Mouse (Mus musculus): ENCODE data around the gene Apoa2. TPM values are rescaled to one million over a fixed set of nuclear protein-coding genes. Genes with fewer than 3 reads are reported as not detected.

The Apoa2 gene
- polyA plus RNA-seq, 1 experiment from 2014 or later: 4.2 TPM

DNA sequence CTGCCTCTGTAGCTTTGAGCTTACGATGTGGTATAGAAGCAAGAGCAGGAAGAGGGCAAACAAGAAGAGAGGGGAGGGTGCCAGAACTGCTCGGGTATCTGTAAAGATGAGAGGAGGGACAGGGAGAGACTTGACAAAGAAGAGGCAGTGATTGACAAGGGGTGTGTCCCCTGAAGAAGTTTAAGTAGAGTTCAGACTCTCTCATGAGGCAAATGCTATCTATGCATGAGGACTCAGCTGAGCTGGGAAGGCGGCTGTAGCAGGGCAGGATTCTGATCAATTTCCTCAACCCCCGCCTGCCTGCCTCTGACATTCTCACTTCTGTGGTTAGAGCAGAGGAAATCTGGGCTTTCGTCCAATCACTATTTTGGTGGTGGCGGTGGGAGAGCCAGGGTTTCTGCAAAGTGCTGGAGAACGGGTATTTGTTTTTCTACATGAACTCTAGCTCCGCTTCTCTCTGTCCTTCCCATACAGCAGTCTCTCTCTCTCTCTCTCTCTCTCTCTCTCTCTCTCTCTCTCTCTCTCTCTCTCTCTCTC lies 37.8 kb downstream of the Apoa2 start:
- Histone ChIP-seq H3K4me3 (peak overlapping the region; percentile 43), H3K9me3 (no peaks in the 10 kb centered on the region), H3K27ac (peak overlapping the region; percentile 76), H3K27me3 (ENCODE audit: poor library complexity, severe bottlenecking) (0 out of 2 replicates have a peak, but pooled peaks cover 3% of the 10 kb centered on the region), H3K36me3 (replicated peaks) (peaks cover 14% of the 10 kb centered on the region), H3K4me1 (peaks cover 19% of the 10 kb centered on the region)
- WGBS: 12% methylated on average over 8 of the region's 8 CpGs
- DNase-seq (ENCODE audit: extremely low spot score, low spot score): no peak

DNA sequence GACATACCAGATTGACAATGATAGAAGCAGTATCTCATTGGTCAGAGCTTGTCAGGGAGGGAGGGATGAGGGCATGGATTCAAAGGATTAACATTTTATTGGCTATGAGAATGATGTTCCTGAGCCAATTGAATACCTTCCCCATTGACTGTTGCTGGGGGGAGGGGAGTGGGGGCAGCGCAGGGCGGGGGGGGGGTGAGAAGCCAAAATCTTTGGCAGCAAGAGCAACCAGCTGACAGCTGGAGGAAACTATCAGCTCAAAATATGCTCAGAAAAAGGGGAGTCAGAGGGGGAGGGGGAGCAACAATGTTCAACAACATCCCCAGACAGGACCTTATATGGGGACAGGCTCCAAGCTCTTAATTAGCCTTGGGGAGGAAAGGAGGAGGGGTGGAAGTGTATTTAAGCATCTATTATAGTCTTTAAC lies 38.3 kb downstream of the Apoa2 start:
- H3K4me1 ChIP-seq: peaks cover 19% of the 10 kb centered on the region
- no peak for DNase-seq (ENCODE audit: extremely low spot score, low spot score)
- peak overlapping the region; percentile 43 for H3K4me3 ChIP-seq
- peak overlapping the region; percentile 76 for H3K27ac ChIP-seq
- H3K9me3 ChIP-seq: no peaks in the 10 kb centered on the region
- H3K36me3 ChIP-seq (replicated peaks): peaks cover 9% of the 10 kb centered on the region
- 8% methylated on average over 2 of the region's 2 CpGs for WGBS
- 0 out of 2 replicates have a peak, but pooled peaks cover 3% of the 10 kb centered on the region for H3K27me3 ChIP-seq (ENCODE audit: poor library complexity, severe bottlenecking)

DNA sequence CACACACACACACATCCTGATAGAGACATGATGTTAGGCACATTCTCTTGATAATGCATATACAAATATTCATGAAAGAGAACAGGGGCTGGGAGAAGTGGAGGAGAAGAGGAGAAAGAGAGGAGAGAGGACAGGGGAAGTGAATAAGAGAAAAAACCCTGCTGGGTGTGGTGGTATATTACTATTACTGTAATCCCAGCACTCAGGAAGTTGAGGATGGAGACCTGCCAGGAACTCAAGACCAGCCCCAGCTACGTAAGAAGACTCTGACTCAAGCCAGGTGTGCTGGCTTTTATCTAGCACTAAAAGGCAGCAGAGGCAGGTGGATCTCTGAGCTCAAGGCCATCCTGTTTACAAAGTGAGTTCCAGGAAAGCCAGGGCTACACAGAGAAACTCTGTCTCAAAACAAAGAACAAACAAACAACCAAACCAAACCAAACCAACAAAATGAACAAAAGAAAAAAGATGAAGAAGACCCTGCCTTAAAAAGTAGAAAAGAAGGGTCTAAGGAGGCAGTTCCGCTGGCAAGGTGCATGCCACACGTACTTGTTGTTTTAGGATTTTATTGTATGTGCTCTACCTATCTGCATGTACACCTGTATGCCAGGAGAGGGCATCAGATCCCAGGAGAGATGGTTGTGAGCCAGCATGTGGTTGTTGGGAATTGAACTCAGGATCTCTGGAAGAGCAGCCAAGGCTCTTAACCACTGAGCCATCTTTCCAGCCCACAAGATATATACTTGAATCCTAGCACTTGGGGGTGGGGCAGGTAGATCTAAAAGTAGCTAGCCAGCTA lies 39.0 kb downstream of the Apoa2 start:
- no peak for DNase-seq (ENCODE audit: extremely low spot score, low spot score)
- peaks cover 19% of the 10 kb centered on the region for H3K4me1 ChIP-seq
- H3K4me3 ChIP-seq: peak overlapping the region; percentile 43; the same call in 1 of the 2 replicates
- 0 out of 2 replicates have a peak, but pooled peaks cover 3% of the 10 kb centered on the region for H3K27me3 ChIP-seq (ENCODE audit: poor library complexity, severe bottlenecking)
- no peaks in the 10 kb centered on the region for H3K9me3 ChIP-seq
- H3K27ac ChIP-seq: peak overlapping the region; percentile 76
- peaks cover 5% of the 10 kb centered on the region for H3K36me3 ChIP-seq (replicated peaks)
- 83% methylated on average over 3 of the region's 3 CpGs for WGBS

DNA sequence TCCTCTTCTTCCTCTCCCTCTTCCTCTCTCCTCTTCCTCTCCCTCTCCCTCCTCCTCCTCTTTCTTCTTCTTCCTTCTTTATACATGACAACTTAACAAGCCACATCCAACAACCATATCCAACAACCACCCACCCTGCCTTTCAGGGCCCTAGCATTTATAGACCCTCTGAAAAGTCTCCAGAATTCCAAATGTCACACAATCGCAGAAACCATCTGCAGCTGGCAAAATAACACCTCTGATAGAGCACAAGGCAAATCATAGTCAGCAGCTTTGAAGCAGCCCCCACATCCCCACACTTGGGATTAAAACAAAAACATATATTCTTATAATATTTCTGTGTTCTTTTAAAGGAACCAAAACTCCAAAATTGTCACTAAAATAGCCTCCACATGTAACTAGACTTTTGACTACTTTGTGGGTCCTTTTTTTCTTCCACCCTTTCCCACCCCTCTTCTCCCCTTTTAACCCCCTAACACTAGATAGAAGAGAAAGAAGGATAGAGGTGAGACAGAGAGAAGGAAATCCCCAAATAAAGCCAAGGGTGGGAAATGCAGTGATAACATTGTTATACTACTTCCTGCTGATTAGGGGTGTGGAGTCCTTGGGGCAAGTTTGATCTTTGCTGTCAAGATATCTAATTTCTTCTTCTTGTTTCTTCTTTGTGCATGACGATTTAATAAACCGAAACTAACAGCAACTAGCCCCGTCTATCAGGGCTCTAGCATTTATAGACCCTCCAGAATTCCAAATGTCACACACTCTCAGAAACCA lies 41.3 kb downstream of the Apoa2 start:
- Histone ChIP-seq H3K9me3 (no peaks in the 10 kb centered on the region), H3K4me3 (no peak overlapping the region), H3K27ac (no peak overlapping the region), H3K36me3 (replicated peaks) (no peaks in the 10 kb centered on the region), H3K27me3 (ENCODE audit: poor library complexity, severe bottlenecking) (no peaks in the 10 kb centered on the region), H3K4me1 (peaks cover 32% of the 10 kb centered on the region)
- 77% methylated on average over 4 of the region's 4 CpGs for WGBS
- DNase-seq (ENCODE audit: extremely low spot score, low spot score): no peak

DNA sequence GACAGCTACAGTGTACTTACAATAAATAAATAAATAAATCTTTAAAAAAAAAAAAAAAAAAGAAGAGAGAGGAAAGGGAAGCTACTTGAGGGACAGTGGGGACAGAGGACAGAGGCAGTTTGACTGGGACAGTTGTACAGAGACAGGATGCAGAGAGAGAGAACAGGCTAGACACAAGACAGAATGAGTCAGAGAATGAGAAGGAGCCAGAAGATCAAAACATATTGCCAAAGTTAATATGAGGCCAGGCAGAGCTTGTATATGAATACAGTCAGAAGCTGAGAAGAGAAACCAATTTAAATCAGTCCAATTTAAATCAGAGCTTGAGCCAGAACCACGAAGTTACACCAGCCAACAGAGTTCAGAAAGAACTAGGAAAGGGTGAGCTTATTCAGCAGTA lies 43.5 kb downstream of the Apoa2 start:
- no peak for DNase-seq (ENCODE audit: extremely low spot score, low spot score)
- Histone ChIP-seq H3K36me3 (replicated peaks) (peaks cover 18% of the 10 kb centered on the region), H3K9me3 (no peaks in the 10 kb centered on the region), H3K4me1 (peaks cover 28% of the 10 kb centered on the region), H3K27ac (no peak overlapping the region), H3K4me3 (no peak overlapping the region), H3K27me3 (ENCODE audit: poor library complexity, severe bottlenecking) (no peaks in the 10 kb centered on the region)
- WGBS: 73% methylated on average over 1 of the region's 1 CpGs

DNA sequence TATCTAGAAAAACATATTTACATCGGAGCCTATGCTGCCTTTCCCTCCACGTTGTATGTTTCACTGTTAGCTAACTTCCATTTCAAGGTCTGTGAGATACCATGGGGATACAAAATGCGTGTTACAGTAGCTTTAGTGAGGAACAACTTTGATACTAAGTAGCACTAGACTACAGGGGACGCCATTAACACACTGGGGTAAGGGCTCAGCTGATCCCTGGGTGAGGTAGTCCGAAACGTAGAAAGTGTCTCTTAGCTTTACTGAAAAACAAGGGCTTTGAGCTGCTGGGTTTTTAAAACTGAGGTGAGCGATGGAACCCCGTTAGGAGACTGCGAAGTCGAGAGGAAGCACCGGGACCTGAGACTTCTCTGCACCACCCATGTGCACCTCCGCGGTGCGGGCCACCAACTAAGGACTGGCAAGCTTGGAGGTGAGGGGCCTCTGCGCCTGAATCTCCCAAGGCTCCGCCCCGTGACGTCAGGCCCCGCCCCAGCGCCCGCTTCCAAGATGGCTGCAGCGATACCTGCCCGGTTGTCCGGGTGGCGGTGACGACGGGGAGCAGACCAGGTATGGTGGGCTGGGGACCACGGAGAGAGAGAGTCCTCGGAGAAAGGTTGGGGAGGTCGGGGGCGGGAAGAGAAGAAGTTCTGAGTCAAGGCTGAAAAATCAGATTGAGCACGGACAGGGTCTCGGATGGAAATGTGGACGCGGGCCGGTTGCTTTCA lies 45.2 kb downstream of the Apoa2 start, which contains the start of gene B4galt3:
B4galt3 (plus strand) TSS at position 481 of the 725 bp plus-strand sequence.
- Histone ChIP-seq H3K4me3 (peak within 1 kb of the TSS; percentile 86), H3K36me3 (replicated peaks) (peaks cover 35% of the 10 kb centered on the region), H3K9me3 (no peaks in the 10 kb centered on the region), H3K27ac (peak within 1 kb of the TSS; percentile 87), H3K27me3 (ENCODE audit: poor library complexity, severe bottlenecking) (no peaks in the 10 kb centered on the region), H3K4me1 (peaks cover 23% of the 10 kb centered on the region)
- DNase-seq (ENCODE audit: extremely low spot score, low spot score): peak; percentile 96
- 3% methylated on average over 36 of the region's 36 CpGs for WGBS

DNA sequence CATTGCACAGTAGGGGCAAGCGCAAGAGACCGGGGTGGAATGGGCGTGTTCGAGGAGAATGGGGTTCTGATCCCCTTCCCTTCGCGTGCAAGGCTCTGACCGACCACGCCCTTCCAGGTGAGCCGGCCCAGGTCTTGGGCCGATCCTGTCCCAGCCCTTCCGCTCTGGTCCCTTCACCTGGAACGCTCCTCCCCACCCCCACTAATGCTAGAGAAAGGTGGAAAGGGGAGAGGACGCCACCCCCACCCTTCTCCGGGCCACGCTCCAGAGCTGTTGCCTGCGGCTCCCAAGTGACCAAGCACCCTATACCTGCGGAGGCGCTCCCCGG lies 45.7 kb downstream of the Apoa2 start:
- WGBS: under 1% methylated on average over 19 of the region's 19 CpGs
- Histone ChIP-seq H3K36me3 (replicated peaks) (peaks cover 40% of the 10 kb centered on the region), H3K4me3 (peak overlapping the region; percentile 86), H3K9me3 (no peaks in the 10 kb centered on the region), H3K27ac (peak overlapping the region; percentile 87), H3K27me3 (ENCODE audit: poor library complexity, severe bottlenecking) (no peaks in the 10 kb centered on the region), H3K4me1 (peaks cover 23% of the 10 kb centered on the region)
- no peak for DNase-seq (ENCODE audit: extremely low spot score, low spot score)

DNA sequence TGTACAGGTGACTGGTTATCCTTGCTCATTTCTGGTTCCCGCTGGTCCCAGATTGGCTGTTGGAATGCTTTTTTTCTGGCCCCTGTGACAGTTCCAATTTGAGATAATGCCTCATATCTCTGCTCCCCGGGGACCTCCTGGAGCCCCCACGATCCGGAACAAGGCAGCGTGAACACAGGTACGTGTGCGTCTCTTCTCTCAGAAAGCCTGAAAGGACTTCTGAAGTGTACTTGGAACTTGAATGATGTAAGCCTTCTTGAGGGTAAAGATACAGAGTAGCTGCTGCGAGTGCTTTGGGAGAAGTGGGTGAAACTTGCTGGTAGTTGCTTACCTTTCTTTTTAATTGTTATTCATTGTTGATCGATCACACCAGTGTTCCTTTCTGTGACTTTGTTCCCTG lies 46.3 kb downstream of the Apoa2 start:
- Histone ChIP-seq H3K4me3 (peak overlapping the region; percentile 86), H3K4me1 (peaks cover 23% of the 10 kb centered on the region), H3K9me3 (no peaks in the 10 kb centered on the region), H3K27ac (no peak overlapping the region), H3K36me3 (replicated peaks) (peaks cover 46% of the 10 kb centered on the region), H3K27me3 (ENCODE audit: poor library complexity, severe bottlenecking) (no peaks in the 10 kb centered on the region)
- no peak for DNase-seq (ENCODE audit: extremely low spot score, low spot score)
- WGBS: 60% methylated on average over 9 of the region's 9 CpGs

DNA sequence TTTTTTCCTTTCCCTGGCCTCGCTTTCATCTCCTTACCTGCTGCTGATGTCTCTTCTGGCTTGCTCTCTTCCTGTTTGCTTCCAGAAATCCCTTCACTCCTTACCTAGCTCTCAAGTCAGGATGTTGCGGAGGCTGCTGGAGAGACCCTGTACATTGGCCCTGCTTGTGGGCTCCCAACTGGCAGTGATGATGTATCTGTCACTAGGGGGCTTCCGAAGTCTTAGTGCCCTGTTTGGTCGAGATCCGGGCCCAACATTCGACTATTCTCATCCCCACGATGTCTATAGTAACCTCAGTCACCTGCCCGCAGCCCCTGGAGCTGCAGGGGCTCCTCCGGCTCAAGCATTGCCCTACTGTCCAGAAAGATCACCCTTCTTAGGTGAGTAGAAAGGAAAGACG lies 46.8 kb downstream of the Apoa2 start:
- Histone ChIP-seq H3K4me3 (peak overlapping the region; percentile 86; the same call in 1 of the 2 replicates), H3K36me3 (replicated peaks) (peaks cover 51% of the 10 kb centered on the region), H3K4me1 (peaks cover 23% of the 10 kb centered on the region), H3K27me3 (ENCODE audit: poor library complexity, severe bottlenecking) (no peaks in the 10 kb centered on the region), H3K9me3 (no peaks in the 10 kb centered on the region), H3K27ac (no peak overlapping the region)
- no peak for DNase-seq (ENCODE audit: extremely low spot score, low spot score)
- WGBS: 75% methylated on average over 10 of the region's 10 CpGs

DNA sequence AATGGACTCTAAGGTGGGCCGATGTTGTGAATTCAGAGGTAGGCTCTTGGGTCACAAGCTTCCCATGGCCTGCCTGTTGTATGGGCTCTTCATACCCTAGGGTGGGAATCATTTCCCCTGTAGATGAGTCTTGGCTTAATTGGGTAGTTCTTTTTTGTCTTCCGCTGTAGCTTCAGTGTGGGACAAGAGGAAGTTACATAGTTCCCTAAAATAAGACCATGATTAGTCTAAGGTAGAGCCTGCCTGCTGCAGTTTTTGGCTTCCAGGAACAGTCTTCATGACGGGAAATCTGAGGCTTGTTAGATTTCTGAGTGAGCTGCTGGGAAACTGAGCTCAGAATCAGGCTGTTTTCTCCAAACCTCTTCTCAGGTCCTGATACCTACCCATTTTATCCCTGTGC lies 47.2 kb downstream of the Apoa2 start:
- no peaks in the 10 kb centered on the region for H3K9me3 ChIP-seq
- peaks cover 55% of the 10 kb centered on the region for H3K36me3 ChIP-seq (replicated peaks)
- no peak overlapping the region for H3K27ac ChIP-seq
- no peak for DNase-seq (ENCODE audit: extremely low spot score, low spot score)
- peak overlapping the region; percentile 86; the same call in 1 of the 2 replicates for H3K4me3 ChIP-seq
- H3K4me1 ChIP-seq: peaks cover 23% of the 10 kb centered on the region
- H3K27me3 ChIP-seq (ENCODE audit: poor library complexity, severe bottlenecking): no peaks in the 10 kb centered on the region
- WGBS: 93% methylated on average over 3 of the region's 3 CpGs

DNA sequence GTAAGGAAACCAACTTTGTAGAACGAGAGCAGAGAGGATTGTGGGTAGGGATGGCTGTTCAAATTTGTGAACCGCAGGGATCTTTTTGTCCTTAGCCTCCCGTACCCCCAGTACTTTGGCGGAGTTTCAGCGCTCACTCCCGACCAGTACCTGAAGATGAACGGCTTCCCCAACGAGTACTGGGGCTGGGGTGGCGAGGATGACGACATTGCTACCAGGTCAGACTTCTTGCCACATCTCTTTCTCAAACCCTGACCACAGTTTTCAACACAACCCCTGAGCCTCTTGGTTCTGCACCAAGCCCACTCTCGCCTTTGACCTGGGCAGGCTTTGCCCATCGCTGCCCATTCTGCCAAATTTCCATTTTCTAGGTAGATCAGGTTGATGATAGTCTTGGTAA lies 49.3 kb downstream of the Apoa2 start:
- peaks cover 76% of the 10 kb centered on the region for H3K36me3 ChIP-seq (replicated peaks)
- no peaks in the 10 kb centered on the region for H3K9me3 ChIP-seq
- WGBS: 94% methylated on average over 12 of the region's 12 CpGs
- no peaks in the 10 kb centered on the region for H3K27me3 ChIP-seq (ENCODE audit: poor library complexity, severe bottlenecking)
- no peak overlapping the region for H3K4me3 ChIP-seq
- DNase-seq (ENCODE audit: extremely low spot score, low spot score): no peak
- H3K4me1 ChIP-seq: peaks cover 26% of the 10 kb centered on the region
- no peak overlapping the region for H3K27ac ChIP-seq

DNA sequence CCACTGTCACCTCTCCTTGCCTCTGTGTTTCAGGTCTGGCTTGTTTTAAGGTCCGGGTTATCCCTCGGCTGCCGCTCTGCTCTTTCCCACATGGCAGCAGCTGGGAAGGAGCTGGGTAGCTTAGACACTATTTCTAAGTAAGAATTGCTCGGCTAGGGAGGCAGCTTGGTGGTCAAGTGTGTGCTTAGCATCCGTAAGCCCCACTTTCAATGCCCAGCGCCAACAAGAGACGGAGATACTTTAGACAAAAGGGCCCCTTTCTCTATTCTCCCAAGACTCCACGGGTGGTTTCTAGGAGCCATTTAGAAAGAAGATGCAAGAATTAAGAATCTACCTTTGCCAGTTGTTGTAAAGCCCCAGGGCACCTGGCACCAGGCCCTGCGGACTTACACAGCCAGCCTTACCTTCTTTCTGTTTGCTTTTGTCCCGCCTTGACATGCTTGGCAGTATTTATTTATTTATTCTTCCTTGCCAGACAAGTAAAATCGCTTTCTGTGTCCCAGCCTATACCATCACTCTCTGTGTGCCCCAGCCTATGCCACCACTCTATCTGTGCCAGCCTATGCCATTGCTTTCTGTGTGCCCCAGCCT lies 50.4 kb downstream of the Apoa2 start:
- no peak for DNase-seq (ENCODE audit: extremely low spot score, low spot score)
- no peaks in the 10 kb centered on the region for H3K9me3 ChIP-seq
- WGBS: 85% methylated on average over 11 of the region's 11 CpGs
- H3K27ac ChIP-seq: no peak overlapping the region
- H3K4me1 ChIP-seq: peaks cover 30% of the 10 kb centered on the region
- H3K27me3 ChIP-seq (ENCODE audit: poor library complexity, severe bottlenecking): no peaks in the 10 kb centered on the region
- H3K4me3 ChIP-seq: no peak overlapping the region
- peaks cover 80% of the 10 kb centered on the region for H3K36me3 ChIP-seq (replicated peaks)

Data from forebrain, embryonic 10.5 days (tissue).